Mouse (Mus musculus): ENCODE data around the gene Sox10.

DNA sequence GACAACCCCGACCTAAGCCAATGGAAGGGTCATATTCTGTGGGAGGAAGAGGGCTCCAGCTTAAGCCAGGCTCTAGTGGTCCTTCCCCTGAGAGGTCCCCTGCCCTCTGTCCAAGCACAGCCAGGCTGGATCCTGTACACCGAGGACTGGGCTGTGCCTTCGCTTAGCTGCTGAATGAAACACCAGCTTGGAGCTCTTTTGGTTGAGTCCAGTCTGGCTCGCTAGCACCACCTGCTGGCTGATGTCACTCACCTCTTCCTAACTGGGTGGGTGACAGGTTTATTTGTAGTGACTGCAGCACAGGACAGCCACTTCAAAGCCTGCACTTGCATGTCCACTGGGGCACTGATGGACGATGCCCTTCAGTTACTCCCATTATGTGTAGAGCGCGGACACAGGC is 16.5 kb downstream of the Sox10 start:
- TF ChIP-seq CTCF (IDR thresholded peaks at IDR 0.05; ENCODE audit: borderline replicate concordance, insufficient read depth, low read length) (peak; percentile 86), POLR2A (IDR thresholded peaks at IDR 0.05; ENCODE audit: low read depth, low read length) (no peak)
